Mouse (Mus musculus): ENCODE measurements around the gene Vldlr. TPM values are rescaled to one million over a fixed set of nuclear protein-coding genes. Genes with fewer than 3 reads are reported as not detected.

Vldlr gene
- total and polyA plus RNA-seq, 3 experiments = not detected

DNA sequence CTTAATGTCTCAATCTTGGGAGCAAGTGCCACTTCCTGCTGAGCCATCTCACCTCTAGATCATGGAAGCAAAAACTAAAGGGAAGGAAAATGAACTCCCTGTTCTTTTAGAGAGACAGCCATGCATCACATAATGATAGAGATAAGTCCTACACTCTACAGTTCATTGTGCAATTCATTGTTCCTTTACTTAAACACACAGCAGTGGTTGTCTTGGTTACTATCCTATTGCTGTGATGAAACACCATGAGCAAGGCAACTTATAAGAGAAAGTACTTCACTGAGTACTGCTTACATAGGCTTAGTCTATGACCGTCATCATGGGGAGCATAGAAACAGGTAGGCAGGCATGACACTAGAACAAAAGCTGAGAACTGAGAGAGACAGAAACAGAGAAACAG, 12.0 kb downstream of the Vldlr start:
- TF ChIP-seq RAD21 (IDR thresholded peaks at IDR 0.05; ENCODE audit: low read depth, low read length) (no peak), JUND (IDR thresholded peaks at IDR 0.05; ENCODE audit: low read depth, low read length) (no peak), RCOR1 (IDR thresholded peaks at IDR 0.05; ENCODE audit: low read depth, low read length) (no peak), HCFC1 (IDR thresholded peaks at IDR 0.05; ENCODE audit: low read depth, low read length) (no peak), ZMIZ1 (IDR thresholded peaks at IDR 0.05; ENCODE audit: low read depth, low read length) (no peak), E2F4 (IDR thresholded peaks at IDR 0.05; ENCODE audit: borderline replicate concordance, low read depth, low read length) (no peak), ZNF384 (IDR thresholded peaks at IDR 0.05; ENCODE audit: low read depth, low read length) (no peak), TAL1 (IDR thresholded peaks at IDR 0.05; ENCODE audit: low read length) (no peak), MEF2A (IDR thresholded peaks at IDR 0.05; ENCODE audit: extremely low read depth, insufficient replicate concordance, low read depth, low read length, poor library complexity, severe bottlenecking) (no peak), POLR2AphosphoS5 (IDR thresholded peaks at IDR 0.05; ENCODE audit: borderline replicate concordance, low read depth, low read length) (no peak), EP300 (IDR thresholded peaks at IDR 0.05; ENCODE audit: low read depth in 1 of 2, low read length in 2 of 2) (no peak), GATA1 (IDR thresholded peaks at IDR 0.05; ENCODE audit: low read depth, low read length) (no peak), MYC (IDR thresholded peaks at IDR 0.05; ENCODE audit: low read depth, low read length) (no peak), CHD1 (IDR thresholded peaks at IDR 0.05; ENCODE audit: low read depth, low read length) (no peak), MAX (IDR thresholded peaks at IDR 0.05; ENCODE audit: low read length) (no peak), POLR2AphosphoS2 (IDR thresholded peaks at IDR 0.05; ENCODE audit: low read length) (no peak), MAFK (IDR thresholded peaks at IDR 0.05; ENCODE audit: borderline replicate concordance, low read depth, low read length) (no peak), MXI1 (IDR thresholded peaks at IDR 0.05; ENCODE audit: low read depth, low read length) (no peak)
- Histone ChIP-seq H3K27me3 (ENCODE audit: control insufficient read depth in 1 of 2, insufficient read depth in 2 of 2, low read length in 2 of 2) (no peaks in the 10 kb centered on the region; a peak in 1 of 4 replicates), H3K36me3 (ENCODE audit: control insufficient read depth in 1 of 2, insufficient read depth in 2 of 2, low read length in 2 of 2) (no peaks in the 10 kb centered on the region), H3K9ac (ENCODE audit: control insufficient read depth, low read depth, low read length, poor library complexity, severe bottlenecking) (no peak overlapping the region), H3K4me1 (ENCODE audit: control insufficient read depth in 1 of 2, insufficient read depth in 2 of 2, low read length in 2 of 2) (no peaks in the 10 kb centered on the region), H3K9me3 (replicated peaks; ENCODE audit: insufficient read depth, low read length) (no peaks in the 10 kb centered on the region), H3K79me2 (ENCODE audit: control insufficient read depth, insufficient read depth, low read length, poor library complexity) (no peaks in the 10 kb centered on the region), H3K4me3 (ENCODE audit: control insufficient read depth in 1 of 2, insufficient read depth in 1 of 2, low read depth in 2 of 2, low read length in 2 of 2) (no peak overlapping the region), H3K27ac (ENCODE audit: control insufficient read depth, low read depth, low read length) (no peak overlapping the region)
- DNase-seq (ENCODE audit: low read depth, low spot score) = no peak

DNA sequence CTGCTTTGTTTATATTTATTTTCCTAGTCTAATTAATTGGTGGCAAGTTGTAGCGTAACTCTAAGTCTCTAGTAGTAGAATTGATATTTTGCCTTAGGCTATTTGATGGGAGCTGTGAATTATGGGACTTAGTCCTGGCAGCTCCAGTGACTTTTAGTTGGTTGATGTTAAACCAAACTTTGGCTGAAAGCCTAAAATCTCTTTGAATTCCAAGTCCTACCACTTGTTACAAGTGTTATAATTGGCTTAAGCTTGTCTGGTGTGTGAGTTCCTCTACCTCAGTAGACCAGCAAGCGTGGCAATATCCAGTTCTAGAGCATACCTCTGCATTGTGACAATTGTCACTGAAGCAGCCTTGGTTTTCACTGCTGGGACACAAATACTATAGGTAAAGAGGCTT, 17.1 kb downstream of the Vldlr start:
- Histone ChIP-seq H3K79me2 (ENCODE audit: control insufficient read depth, insufficient read depth, low read length, poor library complexity) (no peaks in the 10 kb centered on the region), H3K36me3 (ENCODE audit: control insufficient read depth in 1 of 2, insufficient read depth in 2 of 2, low read length in 2 of 2) (no peaks in the 10 kb centered on the region), H3K9me3 (replicated peaks; ENCODE audit: insufficient read depth, low read length) (no peaks in the 10 kb centered on the region), H3K4me3 (ENCODE audit: control insufficient read depth in 1 of 2, insufficient read depth in 1 of 2, low read depth in 2 of 2, low read length in 2 of 2) (no peak overlapping the region), H3K27ac (ENCODE audit: control insufficient read depth, low read depth, low read length) (no peak overlapping the region), H3K9ac (ENCODE audit: control insufficient read depth, low read depth, low read length, poor library complexity, severe bottlenecking) (no peak overlapping the region), H3K27me3 (ENCODE audit: control insufficient read depth in 1 of 2, insufficient read depth in 2 of 2, low read length in 2 of 2) (no peaks in the 10 kb centered on the region; a peak in 1 of 4 replicates), H3K4me1 (ENCODE audit: control insufficient read depth in 1 of 2, insufficient read depth in 2 of 2, low read length in 2 of 2) (no peaks in the 10 kb centered on the region)
- no peak for DNase-seq (ENCODE audit: low read depth, low spot score)
- no peak for TF ChIP-seq E2F4 (IDR thresholded peaks at IDR 0.05; ENCODE audit: borderline replicate concordance, low read depth, low read length)
- TF ChIP-seq ZMIZ1 (IDR thresholded peaks at IDR 0.05; ENCODE audit: low read depth, low read length) = no peak
- no peak for TF ChIP-seq EP300 (IDR thresholded peaks at IDR 0.05; ENCODE audit: low read depth in 1 of 2, low read length in 2 of 2)
- TF ChIP-seq ZKSCAN1 (IDR thresholded peaks at IDR 0.05; ENCODE audit: low read depth, low read length) = no peak
- no peak for TF ChIP-seq MAX (IDR thresholded peaks at IDR 0.05; ENCODE audit: low read length)
- no peak for TF ChIP-seq UBTF (IDR thresholded peaks at IDR 0.05; ENCODE audit: borderline replicate concordance, insufficient read depth, low read depth, low read length)
- TF ChIP-seq GABPA (IDR thresholded peaks at IDR 0.05; ENCODE audit: low read depth, low read length) = no peak
- TF ChIP-seq USF2 (IDR thresholded peaks at IDR 0.05; ENCODE audit: borderline replicate concordance in 1 of 2, insufficient read depth in 1 of 2, low read depth in 1 of 2, low read length in 2 of 2) = no peak
- no peak for TF ChIP-seq TBP (IDR thresholded peaks at IDR 0.05; ENCODE audit: low read depth, low read length)
- TF ChIP-seq BHLHE40 (IDR thresholded peaks at IDR 0.05; ENCODE audit: borderline replicate concordance, low read depth, low read length) = no peak
- TF ChIP-seq MAFK (IDR thresholded peaks at IDR 0.05; ENCODE audit: borderline replicate concordance, low read depth, low read length) = no peak
- no peak for TF ChIP-seq HCFC1 (IDR thresholded peaks at IDR 0.05; ENCODE audit: low read depth, low read length)
- TF ChIP-seq RAD21 (IDR thresholded peaks at IDR 0.05; ENCODE audit: low read depth, low read length) = no peak
- no peak for TF ChIP-seq POLR2AphosphoS5 (IDR thresholded peaks at IDR 0.05; ENCODE audit: borderline replicate concordance, low read depth, low read length)
- no peak for TF ChIP-seq POLR2A (IDR thresholded peaks at IDR 0.05; ENCODE audit: control insufficient read depth in 1 of 2, insufficient read depth in 1 of 2, low read depth in 1 of 2, low read length in 2 of 2, poor library complexity in 1 of 2)
